Mouse (Mus musculus) kidney, postnatal 4 days (tissue): ENCODE results near the gene Fggy.

Experiments used
- DNase-seq, 2 experiments: peaks; one replicate each; pipeline ENCODE4 v3.0.0; 2021; ENCODE audit warnings: mixed read lengths in 2 of 2

The Fggy gene

GRCm38 (mm10) chr4:95597208-95597607 lies 39.9 kb downstream of the Fggy start:
- DNase-seq, result no peak

GRCm38 (mm10) chr4:95601776-95602175 lies 44.5 kb downstream of the Fggy start:
- no peak for DNase-seq

GRCm38 (mm10) chr4:95603254-95603653 lies 45.9 kb downstream of the Fggy start:
- no peak for DNase-seq

- DNase-seq, result no peak
Measured at GRCm38 (mm10) chr4:95610663-95611062, 53.4 kb downstream of the Fggy start.

- DNase-seq, result no peak
Measured at GRCm38 (mm10) chr4:95611390-95611789, 54.1 kb downstream of the Fggy start.

GRCm38 (mm10) chr4:95621046-95621445 lies 63.7 kb downstream of the Fggy start:
- peak; percentile 14 to 27 for DNase-seq

GRCm38 (mm10) chr4:95624696-95625095 lies 67.4 kb downstream of the Fggy start:
- DNase-seq, result no peak

GRCm38 (mm10) chr4:95625651-95626050 lies 68.3 kb downstream of the Fggy start:
- DNase-seq, result no peak

- no peak for DNase-seq
Measured at GRCm38 (mm10) chr4:95626186-95626585, 68.9 kb downstream of the Fggy start.

- DNase-seq, result no peak
Measured at GRCm38 (mm10) chr4:95634903-95635302, 77.6 kb downstream of the Fggy start.

GRCm38 (mm10) chr4:95636937-95637749 lies 79.8 kb downstream of the Fggy start:
- peak; percentile 62 to 69 for DNase-seq

GRCm38 (mm10) chr4:95638063-95638462 lies 80.8 kb downstream of the Fggy start:
- no peak for DNase-seq

- no peak for DNase-seq
Measured at GRCm38 (mm10) chr4:95640831-95641230, 83.5 kb downstream of the Fggy start.

- DNase-seq, result no peak
Measured at GRCm38 (mm10) chr4:95644048-95644447, 86.7 kb downstream of the Fggy start.

- no peak for DNase-seq
Measured at GRCm38 (mm10) chr4:95648801-95649551, 91.7 kb downstream of the Fggy start.

GRCm38 (mm10) chr4:95649552-95649905 lies 92.2 kb downstream of the Fggy start:
- DNase-seq, result no peak

GRCm38 (mm10) chr4:95649980-95650379 lies 92.7 kb downstream of the Fggy start:
- DNase-seq, result no peak

- no peak for DNase-seq
Measured at GRCm38 (mm10) chr4:95652044-95652443, 94.7 kb downstream of the Fggy start.

- DNase-seq, result no peak
Measured at GRCm38 (mm10) chr4:95653296-95653912, 96.1 kb downstream of the Fggy start.

- DNase-seq, result no peak
Measured at GRCm38 (mm10) chr4:95653913-95654301, 96.6 kb downstream of the Fggy start.

- no peak for DNase-seq
Measured at GRCm38 (mm10) chr4:95659024-95659423, 101.7 kb downstream of the Fggy start.

- DNase-seq, result no peak
Measured at GRCm38 (mm10) chr4:95663596-95663995, 106.3 kb downstream of the Fggy start.

- no peak for DNase-seq
Measured at GRCm38 (mm10) chr4:95664327-95664726, 107.0 kb downstream of the Fggy start.
